ENCODE assay signal across 9 mouse cellular contexts in genomic region chr3:55114313-55115065, GRCm38 (mm10). TPM values are rescaled to one million over a fixed set of nuclear protein-coding genes. Genes with fewer than 3 reads are reported as not detected.
DNase-seq lines count a peak whose midpoint lies in the region; ATAC-seq lines count a peak whose summit lies in the region.
"Had no signal": no experiment of that assay in that cellular context is flagged by ENCODE, and none has a peak within 500 bp of the region (broad histone marks: within the 10 kb centered on the region; RNA-seq: fewer than 3 reads in every experiment).

No protein-coding gene starts in this region.

- H3K27ac ChIP-seq in liver, embryonic 12.5 days = no peak overlapping the region
- H3K27ac ChIP-seq in liver, embryonic 11.5 days (ENCODE audit: low read depth, low read length) = no peak overlapping the region
- peak overlapping the region; percentile 50; the same call in 1 of the 2 replicates for H3K27ac ChIP-seq in heart, embryonic 12.5 days (ENCODE audit: poor library complexity, severe bottlenecking)

- H3K36me3 ChIP-seq in liver, embryonic 12.5 days = peaks cover 30% of the 10 kb centered on the region
- peaks cover 18% of the 10 kb centered on the region for H3K36me3 ChIP-seq in liver, embryonic 11.5 days (ENCODE audit: control insufficient read depth, insufficient read depth, low read length)
- H3K36me3 ChIP-seq in heart, embryonic 12.5 days = peaks cover 29% of the 10 kb centered on the region

- no peak for ATAC-seq in liver, embryonic 12.5 days
- no peak for ATAC-seq in liver, embryonic 11.5 days (replicated peaks; ENCODE audit: low FRiP score)
- ATAC-seq in heart, embryonic 12.5 days (ENCODE audit: insufficient number of reproducible peaks, low FRiP score) = no peak
- no peak for ATAC-seq in monocyte, adult 5-6 weeks (replicated peaks; ENCODE audit: insufficient number of reproducible peaks, low FRiP score, low TSS enrichment, poor library complexity, severe bottlenecking)

- peak overlapping the region; percentile 13; the same call in 1 of the 2 replicates for H3K4me2 ChIP-seq in liver, embryonic 12.5 days
- no peak overlapping the region for H3K4me2 ChIP-seq in liver, embryonic 11.5 days
- peak overlapping the region; percentile 22 for H3K4me2 ChIP-seq in heart, embryonic 12.5 days

- 60% methylated on average over 7 of the region's 7 CpGs for WGBS in liver, embryonic 12.5 days (ENCODE audit: insufficient replicate concordance)
- WGBS in liver, embryonic 11.5 days = 66% methylated on average over 7 of the region's 7 CpGs
- 45% methylated on average over 7 of the region's 7 CpGs for WGBS in heart, embryonic 12.5 days

- no peaks in the 10 kb centered on the region for H3K9me3 ChIP-seq in liver, embryonic 12.5 days (replicated peaks)
- H3K9me3 ChIP-seq in liver, embryonic 11.5 days (ENCODE audit: control insufficient read depth, low read length) = no peaks in the 10 kb centered on the region
- no peaks in the 10 kb centered on the region for H3K9me3 ChIP-seq in heart, embryonic 12.5 days (replicated peaks)

- H3K9ac ChIP-seq in liver, embryonic 12.5 days = peak overlapping the region; percentile 22; the same call in 1 of the 2 replicates
- no peak overlapping the region for H3K9ac ChIP-seq in liver, embryonic 11.5 days (ENCODE audit: low read depth, low read length)
- no peak overlapping the region for H3K9ac ChIP-seq in heart, embryonic 12.5 days

- H3K4me1 ChIP-seq in liver, embryonic 12.5 days = peaks cover 28% of the 10 kb centered on the region
- H3K4me1 ChIP-seq in liver, embryonic 11.5 days (replicated peaks; ENCODE audit: control insufficient read depth, insufficient read depth, low read length) = peaks cover 12% of the 10 kb centered on the region
- peaks cover 41% of the 10 kb centered on the region for H3K4me1 ChIP-seq in heart, embryonic 12.5 days (replicated peaks)

- H3K27me3 ChIP-seq in liver, embryonic 12.5 days (replicated peaks) = no peaks in the 10 kb centered on the region
- H3K27me3 ChIP-seq in liver, embryonic 11.5 days (replicated peaks; ENCODE audit: control insufficient read depth, insufficient read depth, low read length) = no peaks in the 10 kb centered on the region
- H3K27me3 ChIP-seq in heart, embryonic 12.5 days (replicated peaks) = no peaks in the 10 kb centered on the region

- no peak for DNase-seq in liver, embryonic 11.5 days (ENCODE audit: low spot score)
- DNase-seq in embryo, embryonic 10.5 days (ENCODE audit: low spot score) = peak; percentile 35
- peak; percentile 53 for DNase-seq in skeletal muscle tissue, adult 2 months (ENCODE audit: low read depth, low spot score)
- DNase-seq in spleen, postnatal 4 days (ENCODE audit: low spot score in 2 of 2) = no peak

- no peak overlapping the region for H3K4me3 ChIP-seq in liver, embryonic 12.5 days
- H3K4me3 ChIP-seq in liver, embryonic 11.5 days (ENCODE audit: low read depth, low read length) = no peak overlapping the region
- H3K4me3 ChIP-seq in heart, embryonic 12.5 days = no peak overlapping the region

RNA-seq across cellular contexts. Expression of gene Spg20, which starts 2.6 kb away (rescaled TPM):
- 15.8 and 16.2 TPM in 2 replicates for polyA plus RNA-seq in liver, embryonic 12.5 days (2016; fragmentation: Nextera tagmentation; extraction: Ambion mirVana)
- 27.9 and 30.9 TPM in 2 replicates for polyA plus RNA-seq in liver, embryonic 11.5 days (2014; fragmentation: Nextera tagmentation; extraction: Ambion mirVana)
- 49.0 and 49.1 TPM in 2 replicates for polyA plus RNA-seq in heart, embryonic 12.5 days (2016; fragmentation: Nextera tagmentation; extraction: Ambion mirVana)
- 11.2 to 19.3 TPM (median 12.6 TPM) in 3 replicates for total RNA-seq in monocyte, adult 5-6 weeks (2017)

RNA-seq across cellular contexts. Expression of gene Ccdc169, which starts 22.6 kb away (rescaled TPM):
- polyA plus RNA-seq in liver, embryonic 12.5 days (2016; fragmentation: Nextera tagmentation; extraction: Ambion mirVana) = not detected in 2 replicates
- 0.08 TPM in 1 of 2 replicates, not detected in the other for polyA plus RNA-seq in liver, embryonic 11.5 days (2014; fragmentation: Nextera tagmentation; extraction: Ambion mirVana)
- 0.08 TPM in 1 of 2 replicates, not detected in the other for polyA plus RNA-seq in heart, embryonic 12.5 days (2016; fragmentation: Nextera tagmentation; extraction: Ambion mirVana)
- 0.53 to 0.58 TPM in 2 of 3 replicates, not detected in the other for total RNA-seq in monocyte, adult 5-6 weeks (2017)
- polyA plus RNA-seq: liver, embryonic 16.5 days had no signal

RNA-seq across cellular contexts. Expression of gene Ccna1, which starts 59.2 kb away (rescaled TPM):
- 0.43 and 0.98 TPM in 2 replicates for polyA plus RNA-seq in liver, embryonic 12.5 days (2016; fragmentation: Nextera tagmentation; extraction: Ambion mirVana)
- 0.79 and 2.4 TPM in 2 replicates for polyA plus RNA-seq in liver, embryonic 11.5 days (2014; fragmentation: Nextera tagmentation; extraction: Ambion mirVana)
- 1.3 and 2.0 TPM in 2 replicates for polyA plus RNA-seq in heart, embryonic 12.5 days (2016; fragmentation: Nextera tagmentation; extraction: Ambion mirVana)
- not detected in 3 replicates for total RNA-seq in monocyte, adult 5-6 weeks (2017)
- total RNA-seq: gastrocnemius, postnatal 36 days had no signal

Comparison
In these comparisons a context has a peak if more than half of its experiments do, and no peak if none do; other contexts are left out.
1. DNase-seq: peak in embryo, embryonic 10.5 days (single experiment) and skeletal muscle tissue, adult 2 months (single experiment); none in liver, embryonic 11.5 days (single experiment) and spleen, postnatal 4 days (0 of 2).